Mouse (Mus musculus) activated CD4-positive, CD25-positive, alpha-beta regulatory T cell, adult 4 months (primary cell): ENCODE results near the gene Htra2. TPM values are rescaled to one million over a fixed set of nuclear protein-coding genes. Genes with fewer than 3 reads are reported as not detected.

Source experiments
- ATAC-seq: one replicate; pipeline ENCODE4 v1.8.0; 2017
- polyA plus RNA-seq, 2 experiments: library from polyadenylated mRNA; unstranded; fragments of 100-300 nt; shearing (Covaris generic); gene quantifications; one replicate each; pipeline ENCODE4 v1.2.1; 2017

Htra2 gene
- polyA plus RNA-seq, 2 experiments from 2014 or later = 19.0 to 22.2 TPM

GRCm38 (mm10) chr6:83004309-83004708 lies 50.8 kb downstream of the Htra2 start:
- ATAC-seq = no peak

GRCm38 (mm10) chr6:83003850-83004249 lies 51.2 kb downstream of the Htra2 start:
- no peak for ATAC-seq

GRCm38 (mm10) chr6:83003082-83003481 lies 52.0 kb downstream of the Htra2 start:
- no peak for ATAC-seq

Other genes with a start within 250 kb of the Htra2 start
- gene Sema4f, start 115.5 kb downstream of the Htra2 start, polyA plus RNA-seq = 1 to 10 TPM; 2.7 to 3.8 TPM
- gene M1ap, start 108.4 kb downstream of the Htra2 start, polyA plus RNA-seq = 1 to 10 TPM in 1 of 2 experiments, under 1 TPM in 1; 0.74 to 1.4 TPM
- gene Dok1, start 21.8 kb downstream of the Htra2 start, polyA plus RNA-seq = 10 to 100 TPM; 26.3 to 47.2 TPM
- gene Loxl3, start 21.1 kb downstream of the Htra2 start, polyA plus RNA-seq = under 1 TPM in 1 of 2 experiments, not detected in 1; 0.26 TPM
- gene Aup1, start 752 bp downstream of the Htra2 start, polyA plus RNA-seq = 100 to 1,000 TPM; 432 to 455 TPM
- 1 to 10 TPM; 1.5 to 1.6 TPM for gene Dqx1, start 2.6 kb upstream of the Htra2 start, polyA plus RNA-seq
- gene Tlx2, start 15.0 kb upstream of the Htra2 start, polyA plus RNA-seq = not detected
- gene Pcgf1, start 22.6 kb upstream of the Htra2 start, polyA plus RNA-seq = 10 to 100 TPM; 31.2 to 35.9 TPM
- gene Lbx2, start 31.1 kb upstream of the Htra2 start, polyA plus RNA-seq = not detected
- not detected for gene Ccdc142, start 46.3 kb upstream of the Htra2 start, polyA plus RNA-seq
- gene Gm42688, start 46.3 kb upstream of the Htra2 start, polyA plus RNA-seq = 1 to 10 TPM in 1 of 2 experiments, under 1 TPM in 1; 0.52 to 1.0 TPM
- gene Mrpl53, start 53.8 kb upstream of the Htra2 start, polyA plus RNA-seq = 10 to 100 TPM; 63.9 to 66.3 TPM
- 10 to 100 TPM in 1 of 2 experiments, 1 to 10 TPM in 1; 8.7 to 12.5 TPM for gene Mogs, start 60.2 kb upstream of the Htra2 start, polyA plus RNA-seq
- 10 to 100 TPM; 21.2 to 31.7 TPM for gene Wbp1, start 66.3 kb upstream of the Htra2 start, polyA plus RNA-seq
- gene Ino80b, start 70.2 kb upstream of the Htra2 start, polyA plus RNA-seq = 1 to 10 TPM; 1.3 to 2.4 TPM
- gene Rtkn, start 80.2 kb upstream of the Htra2 start, polyA plus RNA-seq = not detected
- under 1 TPM in 1 of 2 experiments, not detected in 1; 0.73 TPM for gene Wdr54, start 101.1 kb upstream of the Htra2 start, polyA plus RNA-seq
- gene 1700003E16Rik, start 101.1 kb upstream of the Htra2 start, polyA plus RNA-seq = not detected
- 10 to 100 TPM; 12.7 to 24.6 TPM for gene Dctn1, start 110.6 kb upstream of the Htra2 start, polyA plus RNA-seq
- gene Slc4a5, start 164.6 kb upstream of the Htra2 start, polyA plus RNA-seq = under 1 TPM; 0.48 to 0.76 TPM